Mouse (Mus musculus): ENCODE results near the gene Setd5.

The Setd5 gene

DNA sequence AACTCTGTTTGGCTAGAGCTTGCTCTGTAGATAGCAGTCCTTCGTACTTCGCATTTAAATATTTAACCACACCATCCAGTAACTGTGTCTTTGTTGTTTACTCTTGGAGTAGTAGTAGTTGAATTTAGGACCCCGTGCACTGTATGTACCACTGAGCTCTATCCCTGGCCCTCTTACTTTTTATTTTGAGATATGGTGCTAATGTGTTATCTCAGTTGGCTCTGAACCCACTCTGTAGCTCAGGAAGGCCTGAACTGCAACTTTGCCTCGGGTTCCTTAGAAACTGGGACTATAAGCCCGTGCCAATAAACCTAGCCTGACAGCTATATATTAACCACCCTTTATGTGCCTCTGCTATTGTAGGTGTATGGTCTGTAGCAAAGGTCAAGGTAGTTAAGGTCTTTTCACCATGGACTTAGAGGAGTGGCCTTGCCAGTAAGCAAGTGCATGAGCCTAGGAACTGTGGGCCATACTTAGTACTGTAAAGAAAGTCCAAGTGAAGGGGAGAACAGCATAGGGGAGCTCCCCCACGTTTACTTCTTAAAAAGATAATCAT, 22.5 kb upstream of the Setd5 start:
- DNase-seq (ENCODE audit: low read depth), result no peak

DNA sequence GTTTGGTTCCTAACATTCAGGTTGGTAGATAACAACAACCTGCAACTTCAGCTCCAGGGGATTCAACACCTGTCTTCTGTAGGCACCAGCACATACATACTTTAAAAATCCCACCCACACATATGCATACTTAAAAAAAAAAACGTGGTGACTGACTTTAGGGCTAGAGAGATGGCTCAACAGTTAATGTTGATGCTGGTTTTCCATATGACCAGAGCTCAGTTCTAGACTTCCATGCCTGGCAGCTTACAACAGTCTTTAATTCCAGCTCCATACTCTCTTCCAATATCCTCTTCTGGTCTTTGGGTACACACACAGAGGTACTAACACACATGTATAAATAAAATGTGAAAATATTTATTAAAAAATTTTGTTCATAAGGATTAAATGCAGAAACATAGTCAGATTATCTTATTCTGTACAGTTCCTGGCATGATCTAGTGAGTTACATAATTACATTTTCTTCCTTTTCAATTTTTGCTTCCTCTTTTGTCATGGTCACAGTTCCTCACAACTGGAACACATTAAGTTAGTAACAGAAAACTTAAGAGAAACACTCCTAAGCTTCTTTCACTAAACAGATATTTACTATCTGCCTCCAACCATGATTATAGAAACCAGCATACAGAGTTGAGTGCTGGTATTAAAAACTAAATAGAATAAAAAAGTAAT, 16.1 kb upstream of the Setd5 start:
- DNase-seq (ENCODE audit: low read depth), result no peak

DNA sequence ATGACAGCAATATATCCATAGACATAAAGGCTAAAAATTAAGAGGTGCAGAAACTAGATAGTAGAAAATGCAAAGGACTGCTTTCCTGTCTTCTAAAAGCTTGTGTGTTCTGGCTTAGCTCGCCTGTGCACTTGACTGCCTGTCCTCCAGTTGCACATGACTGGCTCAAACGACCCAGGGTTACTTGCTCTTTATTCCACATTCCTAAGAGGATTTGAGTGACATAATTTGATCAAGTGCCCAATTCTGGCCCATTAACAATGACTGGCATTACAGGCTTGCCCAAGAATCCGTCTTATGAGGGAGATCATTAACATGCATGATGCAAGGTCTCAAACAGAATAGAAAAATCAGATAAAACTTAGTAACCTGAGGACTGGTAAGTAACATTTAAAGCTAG, 14.9 kb upstream of the Setd5 start:
- DNase-seq (ENCODE audit: low read depth), result no peak

DNA sequence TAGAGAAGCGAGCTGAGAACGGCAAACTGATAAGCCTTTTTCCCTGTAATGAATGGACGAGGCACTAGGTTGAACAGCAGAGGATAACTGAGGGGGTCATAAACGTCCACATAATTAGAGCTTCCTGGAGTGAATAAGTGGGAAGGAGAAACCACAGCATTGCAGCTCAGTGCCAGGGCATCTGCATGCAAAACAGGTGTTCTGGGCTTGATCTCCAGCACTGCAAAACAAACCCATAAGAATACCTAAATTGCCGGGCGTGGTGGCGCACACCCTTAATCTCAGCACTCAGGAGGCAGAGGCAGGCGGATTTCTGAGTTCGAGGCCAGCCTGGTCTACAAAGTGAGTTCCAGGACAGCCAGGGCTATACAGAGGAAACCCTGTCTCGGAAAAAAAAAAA, 13.8 kb upstream of the Setd5 start:
- no peak for DNase-seq (ENCODE audit: low read depth)

DNA sequence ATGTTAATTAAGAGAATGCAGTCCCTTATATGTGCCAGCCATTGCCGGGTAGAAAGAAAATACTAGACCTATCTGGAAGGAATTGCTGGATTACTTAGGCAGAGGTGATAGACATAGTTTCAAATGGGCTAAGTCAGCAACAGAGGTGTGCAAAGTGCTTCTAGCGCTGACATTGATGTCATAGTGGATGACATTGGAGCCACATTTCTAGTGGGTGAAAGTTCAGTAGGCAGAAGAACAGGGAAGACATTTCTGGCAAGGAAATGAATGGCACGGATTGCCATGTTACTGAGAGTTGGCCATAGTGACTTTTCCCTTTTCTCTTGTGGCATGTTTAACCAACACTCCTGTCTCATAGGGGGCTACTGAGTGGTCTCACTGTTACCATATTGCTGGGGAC, 12.0 kb upstream of the Setd5 start:
- no peak for DNase-seq (ENCODE audit: low read depth)

DNA sequence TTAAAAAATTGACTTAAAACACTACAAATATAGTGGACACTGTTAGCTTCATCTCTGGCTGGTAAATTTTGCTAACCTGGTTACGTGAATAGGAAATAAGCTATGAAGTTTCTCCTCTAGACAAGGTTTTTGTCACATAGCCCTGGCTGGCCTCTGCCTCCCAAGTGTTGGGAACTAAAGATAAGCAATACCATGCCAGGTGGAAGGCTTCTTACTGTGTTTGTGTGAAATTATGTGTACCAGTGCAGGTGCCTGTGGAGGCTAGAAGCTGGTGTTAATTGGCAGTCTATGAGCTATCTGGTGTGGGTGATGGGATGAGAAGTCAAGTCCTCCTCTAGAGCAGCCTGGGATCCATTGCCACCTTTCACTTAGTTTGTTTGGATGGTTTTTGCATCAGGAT, 8.0 kb upstream of the Setd5 start:
- no peak for DNase-seq (ENCODE audit: low read depth)

DNA sequence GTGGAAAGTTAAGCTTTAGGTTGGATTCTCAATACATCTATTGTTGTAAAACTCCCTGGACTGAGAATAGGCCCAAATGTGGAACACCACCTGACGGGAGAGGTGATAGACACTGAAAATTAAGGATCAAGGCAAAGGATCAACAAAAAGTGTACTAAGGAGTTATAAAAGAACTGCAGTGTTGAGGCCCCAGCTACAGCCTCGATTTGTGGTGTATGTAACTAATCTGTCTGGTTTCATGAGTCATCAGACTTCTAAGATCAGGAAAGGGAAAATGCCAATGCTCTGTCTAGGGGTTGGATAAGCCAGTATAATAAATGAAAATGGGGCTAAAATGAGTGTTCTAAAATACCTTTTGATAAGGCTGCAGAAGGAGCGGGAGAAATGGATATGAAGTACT, 1.9 kb upstream of the Setd5 start:
- no peak for DNase-seq (ENCODE audit: low read depth)

DNA sequence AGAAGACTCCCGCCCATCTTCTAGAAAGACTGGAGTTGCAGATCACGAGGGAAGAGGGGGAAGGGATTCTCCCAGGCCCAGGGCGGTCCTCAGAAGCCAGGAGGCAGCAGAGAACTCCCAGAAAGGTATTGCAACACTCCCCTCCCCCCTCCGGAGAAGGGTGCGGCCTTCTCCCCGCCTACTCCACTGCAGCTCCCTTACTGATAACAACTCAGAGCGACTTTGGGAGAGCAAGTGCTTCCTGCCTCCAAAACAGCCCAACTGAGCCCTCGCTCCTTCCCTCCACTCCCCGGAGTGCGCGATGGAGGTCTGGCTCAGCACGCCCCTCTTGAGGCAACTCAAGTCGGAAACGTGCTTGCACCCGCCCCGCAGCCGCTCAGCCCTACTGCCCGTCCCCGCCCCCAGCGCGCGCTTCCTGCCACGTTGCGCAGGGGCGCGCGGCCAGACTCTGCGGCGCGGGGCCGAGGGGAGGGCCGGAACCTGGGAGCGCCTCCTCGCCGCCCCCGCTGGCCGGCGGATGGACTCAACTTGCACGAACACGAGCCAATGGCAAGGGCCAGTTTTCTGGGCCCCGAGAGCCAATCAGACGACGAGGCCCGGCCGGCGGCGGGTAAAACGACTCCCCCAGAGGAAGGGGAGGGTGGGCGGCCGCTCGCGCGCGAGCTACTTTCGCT, 1.0 kb upstream of the Setd5 start:
- peak; percentile 95 for DNase-seq (ENCODE audit: low read depth)

DNA sequence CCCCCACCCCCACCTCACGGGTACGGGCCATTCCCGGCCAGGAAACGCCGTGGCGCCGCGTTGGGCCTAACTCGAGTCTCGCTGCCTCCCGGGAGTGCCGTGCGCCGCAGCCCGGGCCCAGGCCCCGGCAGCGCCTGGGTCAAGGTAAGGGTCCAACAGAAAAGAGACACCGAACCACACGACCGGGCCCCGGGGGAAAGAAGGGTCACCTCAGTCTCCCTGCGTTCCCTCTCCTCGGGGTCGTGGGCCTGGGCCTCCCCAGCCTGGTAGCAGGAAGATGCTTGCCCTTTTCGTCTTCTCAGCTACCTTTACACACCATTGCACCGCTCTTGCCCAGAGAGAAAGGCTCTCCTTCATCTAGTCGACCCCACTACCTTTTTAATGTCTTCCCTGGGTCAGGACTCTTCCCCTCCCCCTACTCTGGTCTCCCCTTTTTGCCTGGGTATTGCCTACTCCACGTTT, 435 bp downstream of the Setd5 start:
- no peak for DNase-seq (ENCODE audit: low read depth)

DNA sequence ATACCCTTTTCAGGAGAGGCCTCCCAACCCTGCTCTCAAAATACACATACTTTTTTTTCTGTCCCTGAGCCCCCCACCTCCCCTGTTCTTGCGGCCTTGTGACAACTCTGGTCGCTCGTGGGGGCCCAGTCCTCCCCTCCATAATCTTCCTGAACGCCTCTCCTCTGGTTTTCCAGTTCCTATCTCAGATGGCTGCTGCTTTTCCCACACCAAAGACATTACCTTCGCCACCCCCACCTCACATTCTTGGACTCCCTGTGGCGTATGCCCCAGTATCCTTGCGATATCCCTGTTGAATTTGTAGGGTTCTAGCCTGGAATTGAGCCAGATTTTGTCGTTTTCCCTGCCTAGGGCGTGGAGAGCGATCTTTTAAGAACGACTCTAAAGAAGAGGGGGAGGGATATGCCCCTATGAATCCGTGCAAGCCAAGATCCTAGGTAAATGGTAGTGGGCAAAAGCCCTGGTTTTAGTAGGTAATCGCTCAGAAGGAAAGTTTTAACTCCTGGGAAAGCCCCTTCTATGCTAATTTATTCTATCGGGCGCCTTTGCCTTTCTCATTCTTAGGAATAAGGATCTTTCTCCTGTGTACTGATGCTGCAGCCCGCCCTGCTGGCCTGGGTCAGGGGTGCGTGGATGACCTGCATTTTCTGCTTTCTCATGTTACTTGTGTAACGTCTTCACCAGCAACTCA, 1.0 kb downstream of the Setd5 start:
- DNase-seq (ENCODE audit: low read depth), result no peak

DNA sequence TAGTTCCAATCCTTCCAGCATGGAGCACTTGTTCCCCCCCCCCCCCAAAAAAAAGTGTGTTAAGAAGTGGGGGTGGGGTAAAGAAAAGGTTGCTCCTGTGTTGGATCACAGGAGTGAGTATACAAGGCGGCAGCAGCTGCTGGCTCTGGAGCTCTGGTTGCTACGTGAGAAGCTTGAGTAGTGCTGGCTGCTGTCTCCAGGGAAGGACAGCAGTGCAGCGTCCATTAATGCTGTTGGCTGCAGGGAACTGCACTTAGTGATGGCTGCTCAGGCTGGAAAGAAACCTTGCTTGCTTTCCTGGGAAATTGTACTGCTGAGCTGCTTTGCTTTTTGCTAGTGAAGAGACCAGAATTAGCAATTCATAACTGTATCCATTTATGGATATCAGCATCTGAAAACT, 2.3 kb downstream of the Setd5 start:
- no peak for DNase-seq (ENCODE audit: low read depth)

DNA sequence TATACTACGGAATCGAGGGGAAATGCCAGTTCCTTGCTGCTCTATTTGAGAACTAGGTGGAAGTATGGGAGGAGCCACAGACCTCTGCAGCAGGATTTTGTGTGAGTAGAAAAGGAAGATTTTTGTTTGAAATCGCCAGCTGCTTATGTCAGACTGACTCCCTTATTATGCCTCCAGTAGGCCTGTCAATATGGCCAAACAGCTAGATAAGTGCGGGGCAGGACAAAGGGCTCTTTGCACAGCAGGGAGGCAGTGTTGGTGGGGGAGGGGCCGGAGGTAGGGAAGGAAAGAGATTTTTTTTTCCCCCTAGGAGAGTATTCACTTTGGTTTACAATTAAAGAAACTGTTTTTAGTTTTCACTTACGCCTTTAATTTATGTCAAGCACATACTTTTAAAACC, 5.1 kb downstream of the Setd5 start:
- no peak for DNase-seq (ENCODE audit: low read depth)

DNA sequence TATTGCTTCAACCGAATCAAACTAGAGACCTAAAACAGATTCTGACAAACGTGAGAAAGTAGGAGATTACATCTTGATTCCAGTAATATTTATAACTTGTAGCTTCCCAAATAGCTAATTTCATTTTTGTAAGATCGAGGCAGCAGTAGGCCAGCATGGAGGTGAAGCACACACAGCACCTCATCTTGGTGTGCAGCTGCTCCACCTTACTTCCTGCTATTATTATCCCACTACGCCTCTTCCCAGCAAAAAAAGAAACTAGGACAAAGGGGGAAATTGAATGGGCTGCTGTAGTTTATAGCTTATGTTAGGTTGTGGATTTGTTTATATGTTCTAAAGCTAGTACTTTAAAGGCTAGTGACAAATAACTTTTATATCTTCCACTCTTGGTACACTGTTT, 7.4 kb downstream of the Setd5 start:
- DNase-seq (ENCODE audit: low read depth), result no peak

DNA sequence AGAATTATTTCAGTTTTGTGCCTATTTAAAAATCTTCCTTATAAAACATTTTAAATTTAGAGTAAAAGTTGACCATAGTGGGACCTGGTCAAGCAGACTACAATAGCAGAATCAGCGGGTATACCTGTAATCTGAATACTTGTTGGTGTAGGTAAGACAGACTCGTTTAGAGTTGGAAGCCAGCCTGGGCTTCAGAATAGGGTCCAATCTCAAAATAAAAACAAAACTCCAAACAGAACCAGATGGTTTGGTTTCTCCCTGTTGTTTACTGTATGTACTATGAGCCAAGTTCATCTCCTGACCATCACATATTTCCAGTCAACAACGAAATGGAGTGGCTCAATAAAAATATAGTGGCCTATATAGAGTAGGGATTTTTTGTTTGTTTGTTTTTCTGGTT, 16.0 kb downstream of the Setd5 start:
- no peak for DNase-seq (ENCODE audit: low read depth)

DNA sequence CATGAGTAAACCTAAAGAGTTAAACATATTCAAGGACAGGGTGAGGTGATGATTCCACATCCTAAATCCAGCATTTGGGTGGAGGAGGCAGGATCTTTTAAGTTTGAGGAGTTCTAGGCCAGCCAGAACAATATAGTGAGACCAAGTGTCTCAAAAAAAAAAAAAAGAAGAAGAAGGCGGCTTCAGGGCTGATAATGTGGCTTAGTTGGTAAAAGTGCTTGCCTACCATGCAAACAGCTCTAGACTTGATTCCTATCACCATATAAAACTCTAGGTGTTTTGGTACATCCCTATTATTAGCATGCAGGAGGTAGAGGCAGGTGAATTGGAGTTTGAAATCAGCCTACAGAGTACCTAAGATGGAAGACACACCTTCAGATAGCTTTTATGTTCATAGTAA, 18.4 kb downstream of the Setd5 start:
- DNase-seq (ENCODE audit: low read depth), result no peak

DNA sequence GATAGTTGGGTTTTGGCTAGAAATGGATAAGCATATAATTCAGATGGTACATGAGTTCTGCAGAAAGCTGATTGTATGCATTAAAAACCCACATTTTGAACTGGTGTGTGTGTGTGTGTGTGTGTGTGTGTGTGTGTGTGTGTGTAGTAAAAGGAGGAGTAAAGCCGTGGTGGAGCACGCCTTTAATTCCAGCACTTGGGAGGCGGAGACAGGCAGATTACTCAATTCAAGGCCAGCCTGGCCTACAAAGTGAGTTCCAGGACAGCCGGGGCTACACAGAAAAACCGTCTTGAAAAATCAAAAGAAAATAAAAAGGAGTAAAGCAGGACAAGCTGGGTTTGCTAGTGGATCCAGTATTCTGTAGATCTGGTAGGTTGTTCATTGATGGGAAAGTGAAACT, 20.5 kb downstream of the Setd5 start:
- no peak for DNase-seq (ENCODE audit: low read depth)

DNA sequence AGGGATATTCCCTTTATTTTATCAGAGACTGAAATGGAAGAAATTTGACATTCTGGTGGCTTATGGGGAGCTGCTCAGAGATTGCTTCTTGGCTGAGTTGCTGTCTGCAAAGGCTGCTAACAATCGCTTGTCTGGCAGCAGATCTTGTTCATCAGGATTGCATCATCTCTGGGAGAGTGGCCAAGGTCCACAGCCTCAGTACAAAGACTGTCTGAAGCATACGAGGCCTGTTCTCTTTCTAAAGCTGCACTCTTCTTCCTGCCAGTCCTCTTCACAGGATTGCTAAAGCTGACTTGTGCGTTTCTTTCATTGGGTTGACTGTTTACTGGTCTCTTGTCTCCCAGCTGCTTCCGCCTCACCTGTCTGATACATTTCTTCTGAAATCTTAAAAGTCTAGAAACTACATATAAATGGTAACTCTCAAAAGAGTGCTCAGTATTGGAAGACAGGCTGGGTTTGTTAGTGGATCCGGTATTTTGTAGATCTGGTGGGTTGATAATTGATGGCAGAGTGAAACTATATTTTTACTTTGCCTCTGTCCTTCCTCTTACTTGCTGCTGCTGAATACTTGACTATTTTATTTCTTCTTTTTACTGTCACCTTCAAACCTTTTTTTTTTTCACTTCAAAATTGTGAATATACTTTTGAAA, 22.6 kb downstream of the Setd5 start:
- no peak for DNase-seq (ENCODE audit: low read depth)

DNA sequence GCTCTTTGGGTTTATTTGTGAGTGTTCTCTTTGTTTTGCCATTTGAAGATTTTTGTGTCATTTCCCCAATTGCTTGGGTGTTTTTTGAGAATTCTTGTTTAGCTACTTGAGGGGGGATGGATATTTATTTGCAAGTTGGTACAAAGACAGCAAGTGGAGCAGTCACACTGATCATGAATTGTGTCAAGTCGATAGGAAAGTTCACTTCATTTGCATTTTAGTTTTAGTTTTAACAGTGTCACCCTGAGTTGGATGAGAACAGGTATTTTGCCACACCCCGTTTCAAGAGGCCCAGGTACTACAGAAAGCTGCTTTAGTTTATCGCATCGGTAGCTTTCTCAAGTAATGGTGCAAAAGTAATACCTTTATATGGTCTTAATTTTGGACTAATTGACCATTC, 25.4 kb downstream of the Setd5 start:
- no peak for DNase-seq (ENCODE audit: low read depth)

DNA sequence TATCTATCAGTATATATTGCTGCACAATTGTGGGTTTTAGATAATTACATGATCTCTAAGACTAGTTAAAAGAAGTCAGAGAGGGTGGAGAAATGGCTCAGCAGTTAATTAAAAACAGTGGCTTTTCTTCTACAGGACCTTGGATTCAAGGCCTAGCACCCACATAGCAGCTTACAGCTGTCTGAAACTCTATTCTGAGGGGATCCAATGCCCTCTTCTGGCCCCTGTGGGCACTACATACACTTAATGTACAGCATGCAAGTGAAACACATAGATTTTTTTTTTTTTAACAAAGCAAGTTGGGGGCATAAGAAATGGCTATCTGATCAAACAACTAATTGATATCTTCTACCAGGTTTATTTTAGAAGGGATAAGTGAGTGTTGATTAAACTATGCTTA, 26.6 kb downstream of the Setd5 start:
- DNase-seq (ENCODE audit: low read depth), result peak; percentile 63

DNA sequence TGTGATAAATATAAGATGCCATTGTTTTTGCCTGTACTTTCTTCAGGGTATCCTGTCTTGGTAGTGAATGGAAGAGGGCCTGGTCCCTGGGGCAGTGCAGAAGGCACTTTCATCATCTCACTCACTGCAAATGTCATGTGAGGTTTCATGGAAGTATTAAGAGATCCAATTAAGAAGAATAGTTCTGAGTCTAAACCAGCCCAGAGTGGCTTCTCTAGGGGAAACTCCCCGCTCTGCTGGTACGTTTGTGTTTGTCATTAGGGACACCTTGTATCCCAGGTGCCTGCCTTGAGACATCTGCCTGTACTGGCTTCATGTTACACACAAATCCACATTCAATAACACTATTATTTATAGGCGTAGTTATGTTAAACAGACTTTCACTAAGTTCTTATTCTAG, 32.2 kb downstream of the Setd5 start:
- DNase-seq (ENCODE audit: low read depth), result no peak

DNA sequence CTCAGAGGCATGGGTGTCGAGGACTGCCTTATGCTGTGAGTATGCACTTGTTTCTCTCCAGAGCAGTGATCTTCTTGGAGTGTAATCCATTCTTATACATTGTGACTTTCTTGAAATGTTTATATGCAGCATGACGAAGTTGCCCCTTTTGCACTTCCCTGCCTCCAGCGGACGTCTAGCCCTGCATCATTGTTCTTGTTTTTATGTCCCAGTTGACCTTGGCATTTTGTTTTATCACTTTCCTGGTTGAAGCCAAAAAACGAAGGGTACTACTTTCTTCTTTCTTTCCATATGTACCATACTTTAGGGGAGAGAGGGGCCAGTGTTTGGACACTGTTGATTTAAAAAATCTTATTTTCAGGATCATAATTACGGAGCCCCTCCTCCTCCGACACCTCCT, 32.8 kb downstream of the Setd5 start:
- no peak for DNase-seq (ENCODE audit: low read depth)

DNA sequence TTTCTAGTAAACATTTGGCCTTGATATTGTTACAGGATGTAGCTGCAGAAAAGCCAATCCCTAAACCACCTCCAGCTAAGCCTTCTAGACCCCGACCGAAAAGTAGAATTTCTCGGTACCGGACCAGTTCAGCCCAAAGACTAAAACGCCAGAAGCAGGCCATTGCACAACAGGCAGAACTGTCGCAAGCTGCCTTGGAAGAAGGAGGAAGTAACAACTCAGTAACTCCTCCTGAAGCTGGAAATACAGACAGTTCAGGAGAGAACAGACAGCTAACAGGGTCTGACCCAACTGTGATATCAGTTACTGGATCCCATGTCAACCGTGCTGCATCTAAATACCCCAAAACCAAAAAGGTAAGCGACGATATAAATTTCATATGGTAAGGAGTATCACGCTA, 43.6 kb downstream of the Setd5 start:
- no peak for DNase-seq (ENCODE audit: low read depth)

DNA sequence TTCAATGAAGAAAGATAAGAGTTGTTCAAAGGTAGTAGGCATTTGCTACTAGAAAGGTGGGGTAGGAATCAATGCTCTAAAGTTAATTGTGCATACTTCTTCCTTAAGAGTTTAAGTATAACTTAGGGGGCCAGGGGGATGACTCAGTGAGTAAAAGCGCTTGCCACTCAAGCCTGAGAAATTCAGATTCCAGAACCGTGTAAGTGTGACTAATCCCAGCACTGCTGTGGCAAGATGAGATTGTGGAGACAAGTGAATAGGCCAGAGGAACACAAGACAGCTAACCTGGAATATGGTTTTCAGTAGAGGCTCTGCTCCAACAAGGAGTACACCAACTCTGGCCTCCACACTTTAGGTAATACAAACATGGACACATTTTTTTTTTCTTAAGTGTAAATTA, 56.2 kb downstream of the Setd5 start:
- no peak for DNase-seq (ENCODE audit: low read depth)

All from c-Kit-positive CD71-positive TER-119-negative erythroid progenitor cells, embryonic 14.5 days (primary cell).